Mouse (Mus musculus) MEL (cell line): ENCODE results near the gene Adprm. TPM values are rescaled to one million over a fixed set of nuclear protein-coding genes. Genes with fewer than 3 reads are reported as not detected.
"Not testable (repeated sequence)": the region's sequence is repeated elsewhere in the genome, so short reads cannot be mapped to it uniquely, and the experiment has no call there.

Experiments used
- DNase-seq: peaks from one replicate; pipeline ENCODE4 v3.0.0; 2011; ENCODE audit warnings: low read depth, low spot score
- H3K27ac ChIP-seq: 2 replicates; pipeline ENCODE4 v1.5.1; 2012; ENCODE audit warnings: low read depth, mild to moderate bottlenecking, control low read depth, low read length, moderate library complexity; ENCODE audit not compliant: control insufficient read depth
- H3K27me3 ChIP-seq, 2 experiments: fragments of 150-350 bp in 1 of 2; sonication (generic) in 1 of 2; 2 replicates each; pipeline ENCODE4 v1.6.1; 2012; ENCODE audit warnings: low read length in 2 of 2, mild to moderate bottlenecking in 2 of 2, improper control_type of control experiment in 1 of 2, moderate library complexity in 1 of 2; ENCODE audit not compliant: insufficient read depth in 2 of 2, control insufficient read depth in 1 of 2
- H3K36me3 ChIP-seq, 2 experiments: 2 replicates each; pipeline ENCODE4 v1.6.1; 2012 to 2014; ENCODE audit warnings: low read length in 2 of 2, improper control_type of control experiment in 1 of 2, inconsistent platforms in 1 of 2, mild to moderate bottlenecking in 1 of 2; ENCODE audit not compliant: insufficient read depth in 2 of 2, control insufficient read depth in 1 of 2
- H3K4me1 ChIP-seq, 2 experiments: fragments of 150-350 bp in 1 of 2; sonication (generic) in 1 of 2; 2 replicates each; pipeline ENCODE4 v1.6.1; 2012; ENCODE audit warnings: low read length in 2 of 2, improper control_type of control experiment in 1 of 2, mild to moderate bottlenecking in 1 of 2; ENCODE audit not compliant: insufficient read depth in 2 of 2, control insufficient read depth in 1 of 2
- H3K4me3 ChIP-seq, 2 experiments: fragments of 150-350 bp in 1 of 2; sonication (generic) in 1 of 2; 2 replicates each; pipeline ENCODE4 v1.5.1; 2012; ENCODE audit warnings: low read depth in 2 of 2, low read length in 2 of 2, mild to moderate bottlenecking in 2 of 2, moderate library complexity in 2 of 2, control low read depth in 1 of 2, improper control_type of control experiment in 1 of 2; ENCODE audit not compliant: control insufficient read depth in 1 of 2, insufficient read depth in 1 of 2
- H3K79me2 ChIP-seq: 2 replicates; pipeline ENCODE4 v1.6.1; 2012; ENCODE audit warnings: mild to moderate bottlenecking, low read length, moderate library complexity; ENCODE audit not compliant: control insufficient read depth, poor library complexity, insufficient read depth
- H3K9ac ChIP-seq: 2 replicates; pipeline ENCODE4 v1.6.1; 2012; ENCODE audit warnings: low read depth, mild to moderate bottlenecking, control low read depth, low read length, moderate library complexity; ENCODE audit not compliant: control insufficient read depth, poor library complexity, severe bottlenecking
- H3K9me3 ChIP-seq: fragments of 150-350 bp; sonication (generic); replicated peaks from 2 replicates; pipeline ENCODE4 v1.6.1; 2012; ENCODE audit warnings: mild to moderate bottlenecking, low read length, improper control_type of control experiment, moderate library complexity; ENCODE audit not compliant: insufficient read depth
- CHD1 ChIP-seq: IDR thresholded peaks from 2 replicates; pipeline ENCODE4 v1.6.1; 2012; ENCODE audit warnings: low read depth, mild to moderate bottlenecking, inconsistent platforms, low read length, improper control_type of control experiment
- CTCF ChIP-seq, 3 experiments: IDR thresholded peaks in 2 of 3; conservative IDR thresholded peaks in 1 of 3; 2 replicates each; pipeline ENCODE4 v1.5.1; 2011 to 2012; ENCODE audit warnings: low read length in 3 of 3, low read depth in 2 of 3, mild to moderate bottlenecking in 2 of 3, improper control_type of control experiment in 1 of 3, inconsistent platforms in 1 of 3, mixed read lengths in 1 of 3, moderate library complexity in 1 of 3; ENCODE audit not compliant: control insufficient read depth in 1 of 3, insufficient read depth in 1 of 3, poor library complexity in 1 of 3, severe bottlenecking in 1 of 3
- ELF1 ChIP-seq: IDR thresholded peaks from 2 replicates; pipeline ENCODE4 v1.6.1; 2014; ENCODE audit warnings: low read depth, mild to moderate bottlenecking, inconsistent platforms, low read length, improper control_type of control experiment, moderate library complexity
- ETS1 ChIP-seq: IDR thresholded peaks from 2 replicates; pipeline ENCODE4 v1.6.1; 2012; ENCODE audit warnings: low read depth, mild to moderate bottlenecking, inconsistent platforms, low read length, improper control_type of control experiment, moderate library complexity
- HCFC1 ChIP-seq: IDR thresholded peaks from 2 replicates; pipeline ENCODE4 v1.6.1; 2012; ENCODE audit warnings: low read depth, mild to moderate bottlenecking, inconsistent platforms, low read length, improper control_type of control experiment, moderate library complexity
- JUND ChIP-seq: IDR thresholded peaks from 2 replicates; pipeline ENCODE4 v1.6.1; 2011; ENCODE audit warnings: low read depth, mild to moderate bottlenecking, improper control_type of control experiment, low read length
- MAX ChIP-seq: IDR thresholded peaks from 2 replicates; pipeline ENCODE4 v1.6.1; 2011; ENCODE audit warnings: low read length, improper control_type of control experiment
- MAZ ChIP-seq: IDR thresholded peaks from 2 replicates; pipeline ENCODE4 v1.6.1; 2012; ENCODE audit warnings: low read depth, mild to moderate bottlenecking, inconsistent platforms, low read length, improper control_type of control experiment
- MYC ChIP-seq: IDR thresholded peaks from 2 replicates; pipeline ENCODE4 v1.6.1; 2011; ENCODE audit warnings: low read depth, mild to moderate bottlenecking, low read length, improper control_type of control experiment, moderate library complexity
- NRF1 ChIP-seq: IDR thresholded peaks from 2 replicates; pipeline ENCODE4 v1.6.1; 2014; ENCODE audit warnings: low read depth, mild to moderate bottlenecking, inconsistent platforms, low read length, improper control_type of control experiment, moderate library complexity; ENCODE audit not compliant: poor library complexity, insufficient read depth, severe bottlenecking
- POLR2AphosphoS5 ChIP-seq: IDR thresholded peaks from 2 replicates; pipeline ENCODE4 v1.6.1; 2012; ENCODE audit warnings: low read depth, borderline replicate concordance, mild to moderate bottlenecking, inconsistent platforms, low read length, moderate library complexity, mixed read lengths
- RAD21 ChIP-seq: IDR thresholded peaks from 2 replicates; pipeline ENCODE4 v1.6.1; 2011; ENCODE audit warnings: mild to moderate bottlenecking, low read depth, low read length, improper control_type of control experiment
- SIN3A ChIP-seq: IDR thresholded peaks from 2 replicates; pipeline ENCODE4 v1.6.1; 2012; ENCODE audit warnings: low read length, improper control_type of control experiment, inconsistent platforms
- SMC3 ChIP-seq: IDR thresholded peaks from 2 replicates; pipeline ENCODE4 v1.6.1; 2011; ENCODE audit warnings: low read depth, low read length, improper control_type of control experiment
- ZC3H11A ChIP-seq: IDR thresholded peaks from 2 replicates; pipeline ENCODE4 v1.6.1; 2012; ENCODE audit warnings: low read depth, mild to moderate bottlenecking, inconsistent platforms, low read length, improper control_type of control experiment
- ZMIZ1 ChIP-seq: IDR thresholded peaks from 2 replicates; pipeline ENCODE4 v1.6.1; 2012; ENCODE audit warnings: low read depth, mild to moderate bottlenecking, inconsistent platforms, low read length, improper control_type of control experiment, moderate library complexity
- ZNF384 ChIP-seq: IDR thresholded peaks from 2 replicates; pipeline ENCODE4 v1.6.1; 2012; ENCODE audit warnings: low read depth, mild to moderate bottlenecking, inconsistent platforms, low read length, improper control_type of control experiment
- polyA plus RNA-seq, 2 experiments: library from polyadenylated mRNA; stranded (reverse) in 1 of 2; unstranded in 1 of 2; fragments of >175 nt in 1 of 2; fragments of >200 nt in 1 of 2; gene quantifications; 2 replicates each; pipeline versions ENCODE4 v1.2.1 to v1.2.4; 2012; ENCODE audit warnings: low replicate concordance in 2 of 2, low read depth in 1 of 2; ENCODE audit not compliant: insufficient read length in 2 of 2, insufficient read depth in 1 of 2, missing spikeins in 1 of 2
- total RNA-seq: library from RNA; depleted of rRNA; stranded (reverse); fragments of 300-350 nt; gene quantifications from 2 replicates; pipeline ENCODE4 v1.2.3, GENCODE M21; 2012

The Adprm gene
- total and polyA plus RNA-seq, 3 experiments: 19.7 to 531 (median 23.0) TPM

- peak overlapping the region; percentile 9; the same call in 1 of the 2 replicates for H3K27ac ChIP-seq
- peak overlapping the region; percentile 85 for H3K9ac ChIP-seq
Measured at GRCm38 (mm10) chr11:67023802-67024340, 28.5 kb downstream of the Adprm start.

DNA sequence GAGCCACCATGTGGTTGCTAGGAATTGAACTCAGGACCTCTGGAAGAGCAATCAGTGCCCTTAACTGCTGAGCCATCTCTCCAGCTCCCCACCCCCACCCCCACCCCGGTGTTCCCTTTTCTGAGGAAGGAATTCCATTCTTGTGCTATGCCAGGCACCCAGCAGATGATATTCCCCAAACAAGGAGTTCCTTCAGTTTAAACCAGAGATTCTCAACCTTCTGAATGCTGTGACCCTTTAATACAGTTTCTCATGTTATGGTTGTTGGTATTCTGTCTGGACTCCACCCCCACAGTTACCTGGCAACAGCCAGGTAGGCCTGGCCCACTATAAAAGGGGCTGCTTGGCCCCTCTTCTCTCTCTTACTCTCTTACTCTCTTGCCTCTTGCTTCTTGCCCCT is 29.2 kb downstream of the Adprm start:
- Histone ChIP-seq H3K4me1 (peaks cover 5 to 25% of the 10 kb centered on the region in 2 experiments; a peak in 3 of 4 replicates), H3K36me3 (peaks cover 0 to 21% of the 10 kb centered on the region in 2 experiments; a peak in 2 of 4 replicates)
- not testable (repeated sequence) for DNase-seq, H3K9ac ChIP-seq, H3K27me3 ChIP-seq, H3K79me2 ChIP-seq, H3K4me3 ChIP-seq, H3K9me3 ChIP-seq, H3K27ac ChIP-seq

More at GRCm38 (mm10) chr11:67023802-67024340, 28.5 kb downstream of the Adprm start:
- H3K36me3 ChIP-seq: peaks cover 0 to 21% of the 10 kb centered on the region in 2 experiments; a peak in 2 of 4 replicates
- H3K79me2 ChIP-seq: no peaks in the 10 kb centered on the region; the same call in 1 of the 2 replicates
- TF ChIP-seq ZMIZ1 (no peak), ZC3H11A (no peak), CHD1 (0 out of 2 replicates have a peak, but pooled peaks have one; percentile 52)
- DNase-seq: no peak
- H3K4me3 ChIP-seq: peak overlapping the region; percentile 79 to 87
- peaks cover 5 to 23% of the 10 kb centered on the region in 2 experiments; a peak in 3 of 4 replicates for H3K4me1 ChIP-seq
- H3K9me3 ChIP-seq: no peaks in the 10 kb centered on the region
- no peaks in the 10 kb centered on the region for H3K27me3 ChIP-seq

DNA sequence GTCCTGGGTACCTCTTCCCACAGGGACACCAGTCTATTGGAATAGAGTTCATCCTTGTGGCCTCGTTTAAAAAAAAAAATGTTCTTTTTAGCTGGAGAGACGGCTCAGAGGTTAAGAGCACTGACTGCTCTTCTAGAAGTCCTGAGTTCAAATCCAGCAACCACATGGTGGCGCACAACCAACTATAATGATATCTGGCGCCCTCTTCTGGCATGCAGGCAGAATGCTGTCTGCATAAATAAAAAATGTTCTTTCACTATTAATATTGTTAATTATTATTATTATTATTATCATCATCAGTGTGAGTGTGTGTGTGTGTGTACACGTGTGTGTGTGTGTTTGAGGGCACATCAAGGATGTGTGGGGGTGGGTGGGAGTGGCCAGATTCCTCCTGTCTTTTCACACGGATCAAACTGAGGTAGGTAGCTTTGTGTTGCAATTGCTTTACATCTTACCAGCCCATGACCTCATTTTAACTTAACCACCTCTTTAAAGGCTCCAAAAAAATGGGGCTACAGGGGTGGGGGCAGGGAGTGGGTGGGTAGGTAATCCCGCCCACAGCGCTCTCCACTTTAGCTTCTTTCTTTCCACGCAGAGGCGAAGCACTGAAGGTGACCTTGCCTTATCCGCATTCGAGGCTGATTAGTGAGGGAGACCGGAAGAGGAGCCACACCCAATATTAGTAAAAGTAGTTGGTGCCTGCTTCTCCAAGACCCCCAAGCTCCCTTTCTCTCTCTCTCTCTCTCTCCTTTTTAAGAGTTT is 29.9 kb downstream of the Adprm start:
- no peak overlapping the region for H3K27ac ChIP-seq
- no peak overlapping the region for H3K9ac ChIP-seq
- H3K36me3 ChIP-seq: peaks cover 0 to 21% of the 10 kb centered on the region in 2 experiments; a peak in 2 of 4 replicates
- no peaks in the 10 kb centered on the region for H3K27me3 ChIP-seq
- peaks cover 5 to 32% of the 10 kb centered on the region in 2 experiments; a peak in 3 of 4 replicates for H3K4me1 ChIP-seq
- H3K4me3 ChIP-seq: no peak overlapping the region
- TF ChIP-seq RAD21: peak; percentile 16
- peak; percentile 64 for TF ChIP-seq SMC3
- TF ChIP-seq CHD1: no peak
- no peak for TF ChIP-seq MAX
- peak; percentile 59; the same call in 1 of the 2 replicates for TF ChIP-seq MYC
- no peak for TF ChIP-seq NRF1
- no peak for TF ChIP-seq POLR2AphosphoS5
- peak; percentile 52; the same call in 1 of the 2 replicates for TF ChIP-seq MAZ
- 0 out of 2 replicates have a peak, but pooled peaks have one; percentile 29 for TF ChIP-seq ZNF384
- TF ChIP-seq ETS1: no peak
- no peak for TF ChIP-seq ELF1
- 0 out of 2 replicates have a peak, but pooled peaks have one; percentile 42 for TF ChIP-seq HCFC1
- peak; percentile 15; the same call in 1 of the 2 replicates for TF ChIP-seq JUND
- TF ChIP-seq SIN3A: 0 out of 2 replicates have a peak, but pooled peaks have one; percentile 49
- peak; percentile 57 to 91 (median 83) for TF ChIP-seq CTCF (IDR thresholded peaks at IDR 0.05 in 2 of 3, conservative IDR thresholded peaks at IDR 0.05 in 1 of 3; ENCODE audit: control insufficient read depth in 1 of 3, insufficient read depth in 1 of 3, low read depth in 2 of 3, low read length in 3 of 3, poor library complexity in 1 of 3, severe bottlenecking in 1 of 3)
- no peak for TF ChIP-seq ZMIZ1
- peak; percentile 70 for DNase-seq
- H3K9me3 ChIP-seq: no peaks in the 10 kb centered on the region
- H3K79me2 ChIP-seq: no peaks in the 10 kb centered on the region; the same call in 1 of the 2 replicates
